ENCODE assay signal across 8 mouse cellular contexts in the genomic region with DNA sequence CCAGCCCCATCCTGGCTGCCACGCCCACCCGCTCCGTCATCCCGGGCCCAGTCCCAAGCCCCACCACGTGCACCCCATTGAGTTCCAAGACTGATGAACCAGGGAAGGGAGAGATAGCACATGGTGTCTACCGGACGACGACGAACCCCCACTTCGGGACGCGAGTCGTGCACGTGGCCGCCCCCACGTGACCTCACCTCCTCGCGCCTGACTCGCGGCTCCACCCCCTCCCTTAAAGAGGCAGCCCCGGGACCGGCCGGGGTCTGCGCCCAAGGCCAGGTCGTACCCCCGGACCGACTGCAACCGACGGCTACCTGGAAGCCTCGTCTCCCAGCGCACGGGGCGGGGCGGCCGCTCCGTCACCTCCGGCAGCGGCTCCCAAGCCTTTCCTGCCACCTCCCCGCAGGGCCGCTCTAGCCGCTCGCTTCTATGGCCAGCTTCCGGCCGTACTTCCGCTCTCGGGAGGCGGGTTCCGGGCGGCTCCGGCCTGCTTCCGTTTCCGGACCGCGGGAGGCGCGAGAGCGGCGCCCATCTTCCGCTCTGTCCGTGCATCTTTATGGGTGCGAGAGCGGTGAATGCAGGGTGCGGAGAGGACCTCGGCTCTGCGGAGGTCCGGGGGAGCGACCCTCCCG. TPM values are rescaled to one million over a fixed set of nuclear protein-coding genes. Genes with fewer than 3 reads are reported as not detected.
DNase-seq lines count a peak whose midpoint lies in the region; ATAC-seq and TF ChIP-seq lines count a peak whose summit lies in the region.

A gene (minus strand): TSS at position 451 of the 632 bp plus-strand sequence.

- ATAC-seq in forebrain, embryonic 15.5 days (replicated peaks), result peak; percentile 97
- peak; percentile 93 for ATAC-seq in neutrophil, adult 5-6 weeks (ENCODE audit: extremely low read depth, insufficient number of reproducible peaks, low FRiP score, poor library complexity, severe bottlenecking)

- intact Hi-C loops in heart, postnatal 25 days (cut with DNase I), result loop anchor here (1.0 to 2.0 kb wide), 3 partner anchors 32 to 74 kb away; a partner anchor contains a TSS

- H3K9me3 ChIP-seq in forebrain, embryonic 15.5 days, result no peaks in the 10 kb centered on the region; the same call in 1 of the 2 replicates

- peak within 1 kb of the TSS; percentile 92 for H3K27ac ChIP-seq in forebrain, embryonic 15.5 days (replicated peaks)

- H3K36me3 ChIP-seq in forebrain, embryonic 15.5 days, result peaks cover 11% of the 10 kb centered on the region

- peak within 1 kb of the TSS; percentile 97 for H3K4me2 ChIP-seq in forebrain, embryonic 15.5 days (replicated peaks)

- no peaks in the 10 kb centered on the region for H3K27me3 ChIP-seq in forebrain, embryonic 15.5 days

- WGBS in forebrain, embryonic 15.5 days, result 0% methylated on average over 68 of the region's 68 CpGs
- WGBS in lung, adult 2 months, result under 1% methylated on average over 65 of the region's 68 CpGs

- peaks cover 16% of the 10 kb centered on the region for H3K4me1 ChIP-seq in forebrain, embryonic 15.5 days
- peaks cover 9% of the 10 kb centered on the region for H3K4me1 ChIP-seq in lung, adult 2 months (ENCODE audit: control insufficient read depth, insufficient read depth, low read length)

- peak; percentile 96 for DNase-seq in ES-CJ7 (ENCODE audit: low read depth, low spot score)
- peak; percentile 94 for DNase-seq in cerebellum, adult 11 months
- peak; percentile 91 for DNase-seq in heart, postnatal 25 days (ENCODE audit: low spot score)
- peak; percentile 96 for DNase-seq in layer of hippocampus, adult 18-20 months (ENCODE audit: low spot score in 2 of 2)
- peak; percentile 97 for DNase-seq in lung, adult 2 months
- DNase-seq in thymus, adult 18-20 months, result peak; percentile 94 to 95

- H3K4me3 ChIP-seq in forebrain, embryonic 15.5 days, result peak within 1 kb of the TSS; percentile 77
- H3K4me3 ChIP-seq in lung, adult 2 months (replicated peaks; ENCODE audit: extremely low read depth, low read depth, low read length), result peak within 1 kb of the TSS; percentile 94

- peak within 1 kb of the TSS; percentile 95 for H3K9ac ChIP-seq in forebrain, embryonic 15.5 days (replicated peaks)

- no peak for TF ChIP-seq CTCF in lung, adult 2 months (IDR thresholded peaks at IDR 0.05; ENCODE audit: insufficient read depth, low read length)

- peak; percentile 75; the same call in 1 of the 2 replicates for TF ChIP-seq POLR2A in lung, adult 2 months (IDR thresholded peaks at IDR 0.05; ENCODE audit: borderline replicate concordance, extremely low read depth, low read depth, low read length)

RNA-seq across cellular contexts. Expression of the gene that starts here (rescaled TPM):
- polyA plus RNA-seq in forebrain, embryonic 15.5 days (2015; fragmentation: Nextera tagmentation; extraction: Ambion mirVana), result 90.2 and 93.6 TPM in 2 replicates
- 10 to 100 TPM; 85.8 to 88.6 TPM for total RNA-seq in heart, postnatal 25 days (2021)
- total RNA-seq in layer of hippocampus, adult 18-20 months (2021), result 100 to 1,000 TPM; 154 to 161 TPM
- polyA plus RNA-seq in lung, adult 2 months (2012; rRNA removed), result 178 and 213 TPM in 2 replicates
- total RNA-seq in neutrophil, adult 5-6 weeks (2017), result 19.1 and 23.7 TPM in 2 replicates

Comparison
In these comparisons a context has a peak if more than half of its experiments do, and no peak if none do; other contexts are left out.
1. Peak in every context shown above with its lines: DNase-seq, ATAC-seq, H3K4me3 ChIP-seq and H3K27ac ChIP-seq.